Mouse (Mus musculus) cerebellum, adult 2 months (tissue): Measurements from ENCODE around the gene Dvl1. TPM values are rescaled to one million over a fixed set of nuclear protein-coding genes. Genes with fewer than 3 reads are reported as not detected.
A peak's percentile ranks its signal among the peaks of the same experiment; 100 is the strongest.

Source experiments
- DNase-seq, 2 experiments: peaks; one replicate each; pipeline ENCODE4 v3.0.0; 2021
- H3K27ac ChIP-seq: fragments of 200-500 bp; 2 replicates; pipeline ENCODE4 v1.5.1; 2012; ENCODE audit warnings: low read length, control low read depth, inconsistent platforms; ENCODE audit not compliant: insufficient read depth
- H3K27me3 ChIP-seq: fragments of 200-500 bp; 2 replicates; pipeline ENCODE4 v1.6.1; 2012; ENCODE audit warnings: inconsistent platforms, mild to moderate bottlenecking, low read length, moderate library complexity; ENCODE audit not compliant: control insufficient read depth, insufficient read depth
- H3K4me1 ChIP-seq: fragments of 200-500 bp; 2 replicates; pipeline ENCODE4 v1.6.1; 2011; ENCODE audit warnings: low read length; ENCODE audit not compliant: control insufficient read depth, insufficient read depth
- H3K4me3 ChIP-seq: fragments of 200-500 bp; replicated peaks from 2 replicates; pipeline ENCODE3; 2011; ENCODE audit warnings: mild to moderate bottlenecking, low read depth, low read length, control low read depth; ENCODE audit not compliant: insufficient read depth
- CTCF ChIP-seq: fragments of 200-500 bp; IDR thresholded peaks from 2 replicates; pipeline ENCODE4 v1.5.1; 2011; ENCODE audit warnings: low read depth, mild to moderate bottlenecking, control low read depth, low read length, moderate library complexity, borderline replicate concordance; ENCODE audit not compliant: insufficient read depth
- POLR2A ChIP-seq: fragments of 200-500 bp; IDR thresholded peaks from 2 replicates; pipeline ENCODE4 v1.6.1; 2011; ENCODE audit warnings: low read length, control low read depth, borderline replicate concordance; ENCODE audit not compliant: insufficient read depth
- WGBS: fragments of 180-500 bp; shearing (Covaris S2); methylation state at CpG from one replicate; pipeline ENCODE4 v1.1.7; 2018; 5-methylcytosine and 5-hydroxymethylcytosine counted together
- polyA plus RNA-seq: library from polyadenylated mRNA; depleted of rRNA; stranded (reverse); fragments of >200 nt; gene quantifications from 2 replicates; pipeline ENCODE4 v1.2.3, GENCODE M21; 2012; rRNA removed

The Dvl1 gene
- polyA plus RNA-seq = 160 and 163 TPM in 2 replicates

GRCm38 (mm10) chr4:155846871-155847578 lies at the start of gene Dvl1:
Dvl1 (plus strand) TSS chr4:155847402.
- Histone ChIP-seq H3K4me3 (peak within 1 kb of the TSS; percentile 92), H3K27ac (peak within 1 kb of the TSS; percentile 68), H3K27me3 (no peaks in the 10 kb centered on the region), H3K4me1 (peaks cover 26% of the 10 kb centered on the region)
- peak; percentile 91 to 98 for DNase-seq
- 2% methylated on average over 59 of the region's 65 CpGs for WGBS
- peak; percentile 89; the same call in 1 of the 2 replicates for TF ChIP-seq POLR2A
- TF ChIP-seq CTCF = no peak; the same call in 1 of the 2 replicates

GRCm38 (mm10) chr4:155802075-155802474 lies 45.1 kb upstream of the Dvl1 start:
- no peak for TF ChIP-seq POLR2A
- TF ChIP-seq CTCF = no peak
- no peak for DNase-seq
- Histone ChIP-seq H3K4me3 (no peak overlapping the region), H3K27me3 (no peaks in the 10 kb centered on the region; the same call in 1 of the 2 replicates), H3K27ac (no peak overlapping the region), H3K4me1 (peaks cover 10% of the 10 kb centered on the region)
- WGBS = 64% methylated on average over 1 of the region's 1 CpGs

- TF ChIP-seq CTCF (no peak), POLR2A (no peak)
- 8% methylated on average over 12 of the region's 12 CpGs for WGBS
- Histone ChIP-seq H3K27me3 (no peaks in the 10 kb centered on the region; the same call in 1 of the 2 replicates), H3K4me1 (peaks cover 10% of the 10 kb centered on the region), H3K27ac (peak within 1 kb of the TSS; percentile 75), H3K4me3 (peak within 1 kb of the TSS; percentile 95)
- DNase-seq = no peak
Observed at GRCm38 (mm10) chr4:155802741-155803339, 44.4 kb upstream of the Dvl1 start, which contains the start of gene Mrpl20. Mrpl20 (plus strand) TSS chr4:155802878.

- under 1% methylated on average over 58 of the region's 58 CpGs for WGBS
- Histone ChIP-seq H3K27me3 (no peaks in the 10 kb centered on the region; the same call in 1 of the 2 replicates), H3K27ac (peak overlapping the region; percentile 63), H3K4me3 (peak overlapping the region; percentile 95), H3K4me1 (peaks cover 10% of the 10 kb centered on the region)
- no peak for TF ChIP-seq CTCF
- TF ChIP-seq POLR2A = peak; percentile 84
- peak; percentile 94 to 98 for DNase-seq
Observed at GRCm38 (mm10) chr4:155803340-155804041, 43.7 kb upstream of the Dvl1 start.

- Histone ChIP-seq H3K4me3 (no peak overlapping the region), H3K27ac (no peak overlapping the region), H3K27me3 (no peaks in the 10 kb centered on the region), H3K4me1 (peaks cover 9% of the 10 kb centered on the region)
- no peak for DNase-seq
- 90% methylated on average over 3 of the region's 3 CpGs for WGBS
- TF ChIP-seq POLR2A (no peak), CTCF (no peak)
Observed at GRCm38 (mm10) chr4:155807841-155808240, 39.4 kb upstream of the Dvl1 start.

GRCm38 (mm10) chr4:155811929-155812664 lies 35.1 kb upstream of the Dvl1 start, which contains the start of gene Ccnl2:
Ccnl2 (plus strand) TSS chr4:155812489.
- Histone ChIP-seq H3K4me3 (peak within 1 kb of the TSS; percentile 98), H3K4me1 (peaks cover 8% of the 10 kb centered on the region; the same call in 1 of the 2 replicates), H3K27ac (peak within 1 kb of the TSS; percentile 85), H3K27me3 (no peaks in the 10 kb centered on the region)
- WGBS = under 1% methylated on average over 55 of the region's 60 CpGs
- peak; percentile 92 to 95 for DNase-seq
- peak; percentile 57; the same call in 1 of the 2 replicates for TF ChIP-seq POLR2A
- no peak for TF ChIP-seq CTCF

- Histone ChIP-seq H3K27me3 (no peaks in the 10 kb centered on the region), H3K27ac (peak overlapping the region; percentile 75), H3K4me3 (peak overlapping the region; percentile 65), H3K4me1 (peaks cover 8% of the 10 kb centered on the region; the same call in 1 of the 2 replicates)
- TF ChIP-seq POLR2A = no peak
- TF ChIP-seq CTCF = no peak
- no peak for DNase-seq
- under 1% methylated on average over 49 of the region's 49 CpGs for WGBS
Observed at GRCm38 (mm10) chr4:155812665-155813181, 34.5 kb upstream of the Dvl1 start.
